Mouse (Mus musculus) ES-Bruce4 (cell line): ENCODE measurements around the gene Tspan9. TPM values are rescaled to one million over a fixed set of nuclear protein-coding genes. Genes with fewer than 3 reads are reported as not detected.

Experiments
- H3K27ac ChIP-seq: 2 replicates; pipeline ENCODE4 v1.5.1; 2012; ENCODE audit warnings: low read length, inconsistent platforms; ENCODE audit not compliant: insufficient read depth
- H3K27me3 ChIP-seq: 2 replicates; pipeline ENCODE4 v1.6.1; 2012; ENCODE audit warnings: mild to moderate bottlenecking, low read length, inconsistent platforms; ENCODE audit not compliant: control insufficient read depth, poor library complexity, insufficient read depth, severe bottlenecking
- H3K36me3 ChIP-seq: 2 replicates; pipeline ENCODE4 v1.6.1; 2012; ENCODE audit warnings: inconsistent platforms, mild to moderate bottlenecking, low read length, moderate library complexity; ENCODE audit not compliant: control insufficient read depth, poor library complexity, insufficient read depth, severe bottlenecking
- H3K4me1 ChIP-seq: one replicate; pipeline ENCODE4 v1.8.1; 2011; ENCODE audit warnings: low read length; ENCODE audit not compliant: control insufficient read depth, insufficient read depth
- H3K4me3 ChIP-seq: 2 replicates; pipeline ENCODE4 v1.5.1; 2011; ENCODE audit warnings: low read depth, mild to moderate bottlenecking, low read length
- H3K9ac ChIP-seq: 2 replicates; pipeline ENCODE4 v1.6.1; 2012; ENCODE audit warnings: low read depth, mild to moderate bottlenecking, inconsistent platforms; ENCODE audit not compliant: poor library complexity, severe bottlenecking
- H3K9me3 ChIP-seq: replicated peaks from 2 replicates; pipeline ENCODE4 v1.6.1; 2012; ENCODE audit warnings: mild to moderate bottlenecking, low read length, inconsistent platforms; ENCODE audit not compliant: control insufficient read depth, poor library complexity, insufficient read depth, severe bottlenecking
- CTCF ChIP-seq: IDR thresholded peaks from one replicate; pipeline ENCODE4 v1.8.1; 2011; ENCODE audit warnings: low read depth, low read length
- EP300 ChIP-seq: IDR thresholded peaks from 2 replicates; pipeline ENCODE4 v1.6.1; 2011; ENCODE audit warnings: low read depth, low read length; ENCODE audit not compliant: insufficient read depth
- POLR2A ChIP-seq: IDR thresholded peaks from one replicate; pipeline ENCODE4 v1.8.1; 2011; ENCODE audit warnings: low read length; ENCODE audit not compliant: insufficient read depth
- polyA plus RNA-seq: library from polyadenylated mRNA; stranded (reverse); fragments of >200 nt; gene quantifications from 2 replicates; pipeline ENCODE4 v1.2.4, GENCODE M21; 2011; ENCODE audit warnings: low read depth; ENCODE audit not compliant: missing spikeins, insufficient read depth, insufficient read length

The Tspan9 gene
- polyA plus RNA-seq, 1 experiment: 90.5 TPM

DNA sequence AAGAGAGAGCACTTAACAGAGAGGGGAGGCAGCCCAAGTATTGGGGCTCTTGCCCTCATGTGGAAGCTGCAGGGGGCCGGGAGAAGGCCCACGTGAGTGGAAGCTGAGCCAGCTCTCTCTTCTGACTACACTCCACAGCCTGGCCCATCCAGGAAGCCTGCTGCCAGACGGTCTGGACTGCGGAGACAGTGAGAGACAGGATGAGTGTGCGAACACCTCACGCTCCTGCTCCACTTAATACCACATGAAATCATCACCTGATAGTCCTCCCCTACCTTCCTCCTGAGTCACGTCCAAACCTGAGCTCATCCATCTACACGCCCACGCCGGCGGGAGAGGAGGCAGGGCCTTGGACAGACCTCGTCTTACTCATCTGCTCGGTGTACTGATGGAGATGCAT lies 81.2 kb downstream of the Tspan9 start:
- no peaks in the 10 kb centered on the region for H3K4me1 ChIP-seq
- no peak overlapping the region for H3K9ac ChIP-seq
- no peaks in the 10 kb centered on the region for H3K27me3 ChIP-seq
- no peak overlapping the region for H3K4me3 ChIP-seq
- no peaks in the 10 kb centered on the region for H3K9me3 ChIP-seq
- no peak for TF ChIP-seq POLR2A
- TF ChIP-seq CTCF: no peak
- TF ChIP-seq EP300: no peak
- H3K36me3 ChIP-seq: no peaks in the 10 kb centered on the region
- H3K27ac ChIP-seq: no peak overlapping the region

DNA sequence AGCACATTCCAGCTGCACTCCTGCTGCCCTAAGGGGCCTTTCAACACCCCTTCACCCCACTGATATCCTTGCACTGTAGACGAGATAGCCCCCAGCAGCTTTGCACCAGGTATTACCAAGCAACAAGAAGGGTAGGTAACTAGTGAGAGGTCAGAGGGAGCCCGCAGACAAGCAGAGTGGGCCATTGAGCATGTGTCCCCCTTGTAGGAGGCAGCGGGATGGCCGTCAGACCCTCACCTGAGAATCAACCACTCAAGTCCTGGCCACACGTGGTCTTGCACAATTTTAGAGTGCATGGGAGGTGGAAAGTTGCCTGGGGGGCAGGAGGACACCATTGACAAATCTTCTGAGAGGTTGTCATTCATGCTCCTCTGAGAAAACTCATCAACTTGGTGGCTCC lies 82.1 kb downstream of the Tspan9 start:
- no peaks in the 10 kb centered on the region for H3K27me3 ChIP-seq
- no peak for TF ChIP-seq POLR2A
- no peak for TF ChIP-seq CTCF
- no peak for TF ChIP-seq EP300
- H3K36me3 ChIP-seq: no peaks in the 10 kb centered on the region
- H3K4me1 ChIP-seq: no peaks in the 10 kb centered on the region
- H3K4me3 ChIP-seq: no peak overlapping the region
- no peaks in the 10 kb centered on the region for H3K9me3 ChIP-seq
- no peak overlapping the region for H3K9ac ChIP-seq
- no peak overlapping the region for H3K27ac ChIP-seq

DNA sequence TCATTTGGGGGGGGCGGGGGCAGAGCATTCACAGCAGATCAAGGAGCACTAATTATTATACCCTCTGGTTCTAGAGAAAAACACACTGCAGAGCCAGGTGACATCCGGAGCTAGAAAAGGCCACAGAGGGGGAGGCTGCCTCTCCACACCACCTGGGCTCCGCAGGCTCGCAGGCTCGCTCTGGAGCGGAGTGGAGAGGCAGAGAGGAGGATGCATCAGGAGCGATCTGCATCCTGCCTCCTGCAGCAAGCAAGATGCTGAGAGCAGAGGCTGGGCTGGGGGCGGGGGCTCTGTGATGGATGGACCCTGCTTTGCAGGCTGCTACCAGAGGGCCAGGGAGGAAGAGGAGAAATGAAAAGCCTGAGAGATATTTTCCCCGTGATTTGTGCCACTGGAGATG lies 84.8 kb downstream of the Tspan9 start:
- Histone ChIP-seq H3K27ac (no peak overlapping the region), H3K4me3 (no peak overlapping the region), H3K27me3 (no peaks in the 10 kb centered on the region), H3K9ac (no peak overlapping the region), H3K36me3 (no peaks in the 10 kb centered on the region), H3K4me1 (no peaks in the 10 kb centered on the region), H3K9me3 (no peaks in the 10 kb centered on the region)
- TF ChIP-seq EP300 (no peak), POLR2A (no peak), CTCF (no peak)

GRCm38 (mm10) chr6:128058157-128058556 lies 85.2 kb downstream of the Tspan9 start:
- H3K27ac ChIP-seq: no peak overlapping the region
- no peaks in the 10 kb centered on the region for H3K9me3 ChIP-seq
- no peaks in the 10 kb centered on the region for H3K27me3 ChIP-seq
- H3K9ac ChIP-seq: no peak overlapping the region
- no peaks in the 10 kb centered on the region for H3K4me1 ChIP-seq
- TF ChIP-seq CTCF: no peak
- TF ChIP-seq EP300: no peak
- no peak for TF ChIP-seq POLR2A
- H3K36me3 ChIP-seq: no peaks in the 10 kb centered on the region
- H3K4me3 ChIP-seq: no peak overlapping the region

- no peaks in the 10 kb centered on the region for H3K27me3 ChIP-seq
- H3K36me3 ChIP-seq: no peaks in the 10 kb centered on the region
- no peak overlapping the region for H3K9ac ChIP-seq
- H3K27ac ChIP-seq: no peak overlapping the region
- no peaks in the 10 kb centered on the region for H3K4me1 ChIP-seq
- H3K9me3 ChIP-seq: no peaks in the 10 kb centered on the region
- H3K4me3 ChIP-seq: no peak overlapping the region
- no peak for TF ChIP-seq CTCF
- no peak for TF ChIP-seq EP300
- no peak for TF ChIP-seq POLR2A
These were observed 90.2 kb downstream of the Tspan9 start for GRCm38 (mm10) chr6:128053000-128053732.

DNA sequence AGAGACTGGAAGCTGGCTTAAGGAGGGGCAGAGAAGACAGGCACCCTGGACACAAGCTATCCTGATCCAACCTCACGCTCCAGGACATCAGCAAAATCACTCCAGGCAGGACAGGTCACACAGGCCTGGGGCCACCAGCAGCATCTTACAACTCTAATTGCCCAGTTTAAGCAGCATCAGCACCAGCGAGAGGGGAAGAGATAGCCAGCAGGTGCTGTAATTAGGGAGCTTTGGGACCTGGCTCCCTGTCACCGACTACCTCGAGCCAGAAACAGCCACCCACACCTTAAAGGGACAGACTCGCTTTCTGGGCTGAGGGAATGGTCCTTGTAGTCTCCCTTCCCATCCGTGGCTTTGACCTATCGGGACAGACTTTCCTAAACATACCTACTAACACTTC lies 95.7 kb downstream of the Tspan9 start:
- TF ChIP-seq CTCF (no peak), EP300 (no peak), POLR2A (no peak)
- H3K27ac ChIP-seq: no peak overlapping the region
- no peaks in the 10 kb centered on the region for H3K9me3 ChIP-seq
- H3K9ac ChIP-seq: no peak overlapping the region
- H3K4me3 ChIP-seq: no peak overlapping the region
- H3K4me1 ChIP-seq: peaks cover 3% of the 10 kb centered on the region
- no peaks in the 10 kb centered on the region for H3K36me3 ChIP-seq
- no peaks in the 10 kb centered on the region for H3K27me3 ChIP-seq
